Mouse (Mus musculus) ES-E14 (cell line): ENCODE measurements around the gene Dnhd1. TPM values are rescaled to one million over a fixed set of nuclear protein-coding genes. Genes with fewer than 3 reads are reported as not detected.

Experiments
- DNase-seq: peaks from one replicate; pipeline ENCODE4 v3.0.0-alpha.2; 2013; ENCODE audit warnings: low read depth, low spot score
- H3K27ac ChIP-seq: 2 replicates; pipeline ENCODE4 v1.5.1; 2012; ENCODE audit warnings: low read depth, mild to moderate bottlenecking, low read length, moderate library complexity, mixed read lengths; ENCODE audit not compliant: poor library complexity, insufficient read depth, severe bottlenecking
- H3K36me3 ChIP-seq: 2 replicates; pipeline ENCODE4 v1.6.1; 2012; ENCODE audit warnings: mild to moderate bottlenecking, low read length, moderate library complexity, mixed read lengths; ENCODE audit not compliant: control insufficient read depth, poor library complexity, insufficient read depth, severe bottlenecking
- H3K4me1 ChIP-seq, 2 experiments: fragments of 150-350 bp in 1 of 2; sonication (generic) in 1 of 2; 2 replicates each; pipeline ENCODE4 v1.6.1; 2012; ENCODE audit warnings: low read length in 2 of 2, mild to moderate bottlenecking in 1 of 2, mixed read lengths in 1 of 2; ENCODE audit not compliant: control insufficient read depth in 2 of 2, insufficient read depth in 2 of 2, poor library complexity in 1 of 2
- H3K4me3 ChIP-seq, 2 experiments: fragments of 150-350 bp in 1 of 2; sonication (generic) in 1 of 2; 2 replicates each; pipeline ENCODE4 v1.5.1; 2012; ENCODE audit warnings: low read length in 2 of 2, low read depth in 1 of 2, mild to moderate bottlenecking in 1 of 2, mixed read lengths in 1 of 2; ENCODE audit not compliant: insufficient read depth in 1 of 2, poor library complexity in 1 of 2, severe bottlenecking in 1 of 2
- H3K9ac ChIP-seq: 2 replicates; pipeline ENCODE4 v1.6.1; 2012; ENCODE audit warnings: low read depth, mild to moderate bottlenecking, low read length, mixed read lengths; ENCODE audit not compliant: poor library complexity, insufficient read depth, severe bottlenecking
- H3K9me3 ChIP-seq: fragments of 150-350 bp; sonication (generic); 2 replicates; pipeline ENCODE4 v1.6.1; 2012; ENCODE audit warnings: low read depth, mild to moderate bottlenecking, low read length; ENCODE audit not compliant: control insufficient read depth, insufficient read depth
- CHD2 ChIP-seq: IDR thresholded peaks from 2 replicates; pipeline ENCODE4 v1.6.1; 2014; ENCODE audit warnings: mild to moderate bottlenecking, low read depth, low read length, inconsistent platforms
- HCFC1 ChIP-seq: IDR thresholded peaks from 2 replicates; pipeline ENCODE4 v1.6.1; 2012; ENCODE audit warnings: low read length, inconsistent platforms, borderline replicate concordance; ENCODE audit not compliant: insufficient read depth
- MAFK ChIP-seq: IDR thresholded peaks from 2 replicates; pipeline ENCODE4 v1.6.1; 2014; ENCODE audit warnings: mild to moderate bottlenecking, low read depth, low read length, inconsistent platforms; ENCODE audit not compliant: insufficient read depth
- ZC3H11A ChIP-seq: IDR thresholded peaks from 2 replicates; pipeline ENCODE4 v1.6.1; 2012; ENCODE audit warnings: low read depth, mild to moderate bottlenecking, inconsistent platforms, low read length, borderline replicate concordance
- ZNF384 ChIP-seq: IDR thresholded peaks from 2 replicates; pipeline ENCODE4 v1.6.1; 2012; ENCODE audit warnings: low read depth, low read length, inconsistent platforms
- in situ Hi-C, 2 experiments: fragments of 600-800 bp; cut with MboI; formaldehyde crosslinking; loops; one replicate each; pipeline ENCODE4 v1.15.1; 2025; ENCODE audit warnings: low sequenced_read_pairs in 2 of 2, inconsistent platforms in 1 of 2; ENCODE audit not compliant: unreplicated experiment in 2 of 2
- total RNA-seq: library from RNA; depleted of rRNA; stranded (reverse); fragments of 300-350 nt; gene quantifications from 2 replicates; pipeline ENCODE4 v1.2.3, GENCODE M21; 2012; rRNA removed

Gene Dnhd1
- total RNA-seq, 1 experiment: 0.98 TPM

DNA sequence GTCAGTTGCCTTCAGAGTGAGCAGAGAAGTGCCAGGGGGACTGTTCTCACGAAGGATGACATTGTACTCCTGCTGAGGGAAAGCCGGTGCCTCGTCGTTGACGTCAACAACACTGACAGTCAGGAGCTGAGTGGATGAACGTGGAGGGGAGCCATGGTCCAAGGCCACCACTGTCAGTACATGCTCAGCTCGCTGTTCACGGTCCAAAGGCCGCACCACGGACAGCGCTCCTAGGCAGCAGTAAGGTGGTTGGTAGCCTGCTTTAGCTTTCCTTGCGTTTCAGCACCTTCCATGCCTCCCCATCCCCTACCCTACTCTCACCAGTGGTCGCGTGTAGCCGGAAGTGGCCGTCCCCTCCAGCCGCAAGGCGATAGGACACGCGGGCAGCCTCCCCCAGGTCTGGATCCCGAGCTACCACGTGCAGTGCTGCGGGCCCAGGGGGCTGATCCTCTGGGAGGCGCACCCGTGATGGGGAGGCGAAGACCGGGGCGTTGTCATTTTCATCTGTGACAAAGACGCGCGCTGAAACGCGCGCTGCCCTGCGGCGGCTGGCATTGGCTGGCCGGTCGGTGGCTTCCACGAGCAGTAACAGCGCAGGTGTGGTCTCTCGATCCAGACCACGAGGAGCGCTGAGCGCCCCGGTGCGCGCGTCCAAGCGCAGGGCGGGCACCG lies 111.3 kb downstream of the Dnhd1 start:
- DNase-seq: no peak

DNA sequence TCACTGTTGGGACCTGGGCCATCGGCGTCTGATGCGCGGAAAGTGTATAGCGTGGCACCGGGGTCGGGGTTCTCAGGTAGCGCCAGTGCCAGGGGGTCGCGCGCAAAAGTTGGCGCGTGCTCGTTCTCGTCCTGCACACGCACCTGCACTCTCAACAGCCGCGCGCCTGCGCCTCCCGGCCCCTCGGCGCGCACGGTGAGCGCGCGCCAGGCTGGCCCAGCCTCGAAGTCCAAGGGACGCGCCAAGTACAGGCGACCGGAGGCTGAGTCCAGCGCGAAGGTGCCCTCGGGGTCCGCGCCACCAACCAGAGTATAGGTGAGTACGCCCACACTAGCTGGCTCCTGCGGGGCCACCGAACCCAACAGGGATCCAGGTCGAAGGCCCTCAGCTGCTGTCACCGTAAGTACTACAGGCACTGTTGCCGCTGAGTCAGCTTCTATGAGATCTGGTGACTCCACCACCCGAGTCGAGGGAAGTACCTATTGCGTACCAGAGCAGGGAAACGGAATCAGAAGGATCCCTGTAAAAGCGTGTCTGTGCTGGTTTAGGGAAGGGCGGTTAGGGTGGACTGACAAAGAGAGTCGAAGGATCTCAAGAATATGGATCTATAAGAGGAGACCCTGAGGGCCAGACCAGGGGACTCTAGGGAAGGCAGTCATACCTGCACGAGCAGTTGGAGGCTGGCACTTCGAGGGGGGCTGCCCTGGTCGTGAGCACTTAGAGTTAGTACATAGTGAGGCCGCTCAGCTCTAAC lies 112.1 kb downstream of the Dnhd1 start:
- Histone ChIP-seq H3K27ac (no peak overlapping the region), H3K36me3 (no peaks in the 10 kb centered on the region), H3K4me1 (no peaks in the 10 kb centered on the region), H3K4me3 (peak overlapping the region; percentile 67 to 70), H3K9ac (peak overlapping the region; percentile 20; the same call in 1 of the 2 replicates), H3K9me3 (no peaks in the 10 kb centered on the region)
- TF ChIP-seq CHD2: no peak
- TF ChIP-seq ZNF384: no peak
- no peak for DNase-seq
- in situ Hi-C loops: no loop called here

More for the DNA sequence above, 111.3 kb downstream of the Dnhd1 start:
- H3K9ac ChIP-seq: peak overlapping the region; percentile 20; the same call in 1 of the 2 replicates
- TF ChIP-seq ZC3H11A (no peak), ZNF384 (no peak), MAFK (no peak), CHD2 (no peak), HCFC1 (no peak)
- H3K9me3 ChIP-seq: no peaks in the 10 kb centered on the region
- no peak overlapping the region for H3K27ac ChIP-seq
- no peaks in the 10 kb centered on the region for H3K4me1 ChIP-seq
- H3K4me3 ChIP-seq: peak overlapping the region; percentile 67 to 70
- H3K36me3 ChIP-seq: no peaks in the 10 kb centered on the region
- in situ Hi-C loops: no loop called here

DNA sequence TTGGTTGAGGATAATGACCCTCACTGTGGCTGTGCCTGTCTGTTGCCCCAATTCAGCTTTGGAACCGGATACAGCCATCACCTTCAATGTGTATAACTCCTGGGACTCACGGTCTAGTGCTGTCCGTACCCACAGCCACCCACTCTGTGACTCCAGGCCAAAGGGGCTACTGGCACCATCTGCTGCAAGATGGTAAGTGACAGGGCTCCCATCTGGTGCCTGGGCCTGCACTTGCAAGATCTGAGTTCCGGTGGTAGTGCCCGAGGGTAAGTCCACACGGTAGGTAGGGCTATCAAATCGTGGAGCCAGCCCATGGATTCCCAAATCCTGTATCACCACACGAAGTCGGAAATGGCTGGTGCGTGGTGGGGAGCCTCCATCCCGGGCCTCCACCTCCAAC lies 113.7 kb downstream of the Dnhd1 start:
- no peak for DNase-seq
- in situ Hi-C loops: no loop called here
- H3K27ac ChIP-seq: no peak overlapping the region
- no peak overlapping the region for H3K9ac ChIP-seq
- no peaks in the 10 kb centered on the region for H3K4me1 ChIP-seq
- no peak for TF ChIP-seq CHD2
- no peak for TF ChIP-seq ZC3H11A
- TF ChIP-seq HCFC1: no peak
- TF ChIP-seq MAFK: no peak
- TF ChIP-seq ZNF384: no peak
- H3K9me3 ChIP-seq: no peaks in the 10 kb centered on the region
- H3K4me3 ChIP-seq: no peak overlapping the region
- no peaks in the 10 kb centered on the region for H3K36me3 ChIP-seq

DNA sequence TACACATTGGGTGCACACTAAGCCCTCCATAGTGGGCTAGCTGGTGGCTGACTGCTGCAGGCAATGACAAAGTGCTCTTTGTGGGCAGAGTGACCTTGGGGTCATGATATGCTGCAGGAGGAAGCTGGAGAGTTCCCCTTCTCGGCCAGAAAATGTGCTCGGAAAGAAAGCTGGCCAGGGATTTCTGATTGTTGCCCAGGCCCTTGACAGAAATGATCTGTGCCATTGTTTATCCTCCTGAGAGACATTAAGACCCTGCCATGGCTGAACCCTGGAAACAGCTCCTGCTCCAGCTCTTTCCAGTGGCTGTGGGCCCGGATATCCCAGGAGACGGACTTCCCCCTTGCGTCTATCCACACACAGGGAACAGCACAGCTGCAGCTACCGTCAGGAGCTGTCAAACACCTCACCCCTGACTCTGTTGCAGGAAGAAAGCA lies 117.1 kb downstream of the Dnhd1 start:
- Histone ChIP-seq H3K27ac (no peak overlapping the region), H3K4me1 (no peaks in the 10 kb centered on the region), H3K36me3 (no peaks in the 10 kb centered on the region), H3K4me3 (no peak overlapping the region), H3K9ac (no peak overlapping the region), H3K9me3 (no peaks in the 10 kb centered on the region)
- DNase-seq: no peak
- no peak for TF ChIP-seq ZNF384
- in situ Hi-C loops: no loop called here

DNA sequence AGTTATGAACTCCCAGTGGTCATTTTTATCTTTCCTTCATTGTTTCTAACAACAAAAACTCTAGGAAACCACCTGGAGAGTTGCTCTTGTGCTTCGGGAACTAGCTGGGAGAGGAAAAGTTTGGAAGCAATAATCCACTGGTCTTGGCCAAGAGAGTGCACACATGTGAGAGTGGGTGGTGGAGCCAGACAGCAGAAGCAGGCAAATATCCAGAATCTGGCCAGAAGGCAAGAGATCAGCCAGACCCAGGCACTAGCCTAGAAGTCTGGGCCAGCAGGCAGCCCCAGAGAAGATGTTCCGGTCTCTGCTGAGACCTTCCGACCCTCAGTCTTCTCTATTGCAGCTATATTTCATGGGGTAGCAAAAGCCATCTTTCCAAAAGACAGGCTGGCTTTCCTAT lies 119.3 kb downstream of the Dnhd1 start:
- Histone ChIP-seq H3K9ac (no peak overlapping the region), H3K27ac (no peak overlapping the region), H3K4me3 (no peak overlapping the region), H3K4me1 (no peaks in the 10 kb centered on the region), H3K9me3 (no peaks in the 10 kb centered on the region), H3K36me3 (no peaks in the 10 kb centered on the region)
- TF ChIP-seq HCFC1 (no peak), CHD2 (no peak), ZNF384 (no peak), MAFK (no peak), ZC3H11A (no peak)
- DNase-seq: no peak
- in situ Hi-C loops: no loop called here

Other genes with a start within 250 kb of the Dnhd1 start
- gene Cnga4, start 246.3 kb upstream of the Dnhd1 start, total RNA-seq: 0.13 and 0.37 TPM in 2 replicates
- gene Cckbr, start 225.1 kb upstream of the Dnhd1 start, total RNA-seq: 0.27 and 0.58 TPM in 2 replicates
- gene Cavin3, start 168.5 kb upstream of the Dnhd1 start, total RNA-seq: 2.0 and 5.3 TPM in 2 replicates
- 19.4 and 22.8 TPM in 2 replicates for gene Smpd1, start 96.5 kb upstream of the Dnhd1 start, total RNA-seq
- gene Apbb1, start 69.2 kb upstream of the Dnhd1 start, total RNA-seq: 14.2 and 19.9 TPM in 2 replicates
- gene Hpx, start 50.7 kb upstream of the Dnhd1 start, total RNA-seq: 0.58 and 0.71 TPM in 2 replicates
- 28.5 and 29.5 TPM in 2 replicates for gene Trim3, start 17.3 kb upstream of the Dnhd1 start, total RNA-seq
- 75.4 and 85.5 TPM in 2 replicates for gene Timm10b, start 10.8 kb upstream of the Dnhd1 start, total RNA-seq
- gene Arfip2, start 10.4 kb upstream of the Dnhd1 start, total RNA-seq: 46.5 and 62.9 TPM in 2 replicates
- 9.2 and 35.6 TPM in 2 replicates for gene Gm45799, start 10.3 kb upstream of the Dnhd1 start, total RNA-seq
- gene Ilk, start 85.8 kb downstream of the Dnhd1 start, total RNA-seq: 36.9 and 61.4 TPM in 2 replicates
- 25.3 and 35.6 TPM in 2 replicates for gene Rrp8, start 86.6 kb downstream of the Dnhd1 start, total RNA-seq
- 173 and 192 TPM in 2 replicates for gene Taf10, start 93.5 kb downstream of the Dnhd1 start, total RNA-seq
- gene Tpp1, start 101.4 kb downstream of the Dnhd1 start, total RNA-seq: 53.1 and 78.4 TPM in 2 replicates
- gene Dchs1, start 136.8 kb downstream of the Dnhd1 start, total RNA-seq: 1.5 and 3.3 TPM in 2 replicates
- gene Mrpl17, start 160.3 kb downstream of the Dnhd1 start, total RNA-seq: 325 and 371 TPM in 2 replicates